Mouse (Mus musculus): ENCODE measurements around the gene Fndc3b. TPM values are rescaled to one million over a fixed set of nuclear protein-coding genes. Genes with fewer than 3 reads are reported as not detected.

Gene Fndc3b
- total and polyA plus RNA-seq, 3 experiments: 0.03 to 0.05 (median 0.04) TPM

DNA sequence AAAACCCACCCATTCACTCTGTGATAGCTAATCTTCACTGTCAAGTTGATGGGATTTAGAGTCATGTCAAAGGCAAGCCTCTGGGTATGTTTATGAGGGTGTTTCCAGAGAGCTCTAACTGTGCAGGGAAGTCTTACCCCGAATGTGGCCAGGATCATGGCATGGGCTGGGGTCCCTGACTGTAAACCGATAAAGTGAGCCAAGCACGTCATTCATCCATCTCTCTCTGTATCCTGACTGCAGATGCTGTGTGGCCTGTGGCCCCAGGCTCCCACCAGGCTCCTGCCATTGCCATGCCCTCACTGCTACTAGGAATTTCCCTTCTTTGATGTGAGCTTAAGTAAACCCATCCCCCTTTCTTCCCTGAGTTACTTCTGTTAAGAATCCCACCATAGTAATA lies 297.5 kb downstream of the Fndc3b start:
- Histone ChIP-seq H3K4me3 (replicated peaks in 1 of 3; ENCODE audit: low read depth in 2 of 3, low read length in 2 of 3, poor library complexity in 1 of 3) (no peak overlapping the region), H3K27ac (ENCODE audit: insufficient read depth, low read depth) (no peak overlapping the region), H3K4me1 (ENCODE audit: control insufficient read depth in 1 of 2, insufficient read depth in 2 of 2) (peaks cover 11 to 25% of the 10 kb centered on the region in 2 experiments), H3K9me3 (replicated peaks; ENCODE audit: low read length) (no peaks in the 10 kb centered on the region), H3K4me2 (ENCODE audit: insufficient read depth, low read depth, poor library complexity, severe bottlenecking) (no peak overlapping the region), H3K79me2 (replicated peaks; ENCODE audit: control insufficient read depth, extremely low read depth, insufficient read depth, poor library complexity, severe bottlenecking) (no peaks in the 10 kb centered on the region), H3K9ac (ENCODE audit: insufficient read depth, low read depth) (no peak overlapping the region), H3K27me3 (replicated peaks) (no peaks in the 10 kb centered on the region), H3K36me3 (replicated peaks in 1 of 2; ENCODE audit: control insufficient read depth in 1 of 2, insufficient read depth in 1 of 2, low read length in 1 of 2) (no peaks in the 10 kb centered on the region)
- TF ChIP-seq TBP (conservative IDR thresholded peaks at IDR 0.05; ENCODE audit: low read depth, low read length) (no peak), ZNF384 (IDR thresholded peaks at IDR 0.05; ENCODE audit: low read depth, low read length) (no peak), ZMIZ1 (IDR thresholded peaks at IDR 0.05; ENCODE audit: low read depth, low read length) (no peak)
- dilution Hi-C loops (cut with MboI; ENCODE audit: extremely low pct_ligation_motif_present, extremely low pct_unique_long_range_greater_than_20kb, low sequenced_read_pairs): no loop called here
- no peak for DNase-seq (ENCODE audit: extremely low read depth)
- in situ Hi-C loops (cut with MboI; ENCODE audit: low pct_ligation_motif_present, low pct_unique_long_range_greater_than_20kb, low sequenced_read_pairs): no loop called here

DNA sequence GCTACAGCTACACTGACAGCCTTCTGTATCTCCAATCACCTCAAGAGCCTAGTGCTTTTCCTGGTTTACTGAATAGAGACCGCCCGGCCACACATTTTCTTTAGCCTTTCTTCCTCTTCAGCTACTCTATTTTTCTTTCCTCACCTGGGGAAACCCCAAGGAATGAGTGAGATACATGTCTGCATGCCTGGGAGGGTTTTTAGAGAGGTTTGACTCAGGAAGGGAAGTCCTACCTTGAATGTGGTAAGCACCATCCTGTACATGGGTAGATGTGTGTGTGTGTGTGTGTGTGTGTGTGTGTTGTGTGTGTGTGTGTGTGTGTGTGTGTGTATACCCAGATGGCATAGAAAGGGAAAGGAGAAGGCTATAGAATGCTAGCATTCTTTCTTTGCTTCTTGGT lies 299.8 kb downstream of the Fndc3b start:
- no peaks in the 10 kb centered on the region for H3K36me3 ChIP-seq (replicated peaks in 1 of 2; ENCODE audit: control insufficient read depth in 1 of 2, insufficient read depth in 1 of 2, low read length in 1 of 2)
- H3K79me2 ChIP-seq (replicated peaks; ENCODE audit: control insufficient read depth, extremely low read depth, insufficient read depth, poor library complexity, severe bottlenecking): no peaks in the 10 kb centered on the region
- H3K9ac ChIP-seq (ENCODE audit: insufficient read depth, low read depth): no peak overlapping the region; the same call in 1 of the 2 replicates
- H3K27me3 ChIP-seq (replicated peaks): no peaks in the 10 kb centered on the region
- H3K9me3 ChIP-seq (replicated peaks; ENCODE audit: low read length): no peaks in the 10 kb centered on the region
- DNase-seq (ENCODE audit: extremely low read depth): peak; percentile 76
- TF ChIP-seq CHD2 (IDR thresholded peaks at IDR 0.05; ENCODE audit: low read length) (no peak), IRF4 (IDR thresholded peaks at IDR 0.05; ENCODE audit: low read depth, low read length) (peak; percentile 67; the same call in 1 of the 2 replicates), ETS1 (conservative IDR thresholded peaks at IDR 0.05; ENCODE audit: low read depth, low read length) (peak; percentile 43; the same call in 1 of the 2 replicates), ZC3H11A (IDR thresholded peaks at IDR 0.05; ENCODE audit: low read depth, low read length) (no peak), TCF12 (IDR thresholded peaks at IDR 0.05; ENCODE audit: low read depth, low read length) (peak; percentile 27; the same call in 1 of the 2 replicates), BHLHE40 (IDR thresholded peaks at IDR 0.05; ENCODE audit: low read depth, low read length) (peak; percentile 64), KAT2A (IDR thresholded peaks at IDR 0.05; ENCODE audit: insufficient replicate concordance, low read length) (no peak), EP300 (IDR thresholded peaks at IDR 0.05; ENCODE audit: low read length) (peak; percentile 57; the same call in 1 of the 2 replicates), MEF2A (IDR thresholded peaks at IDR 0.05; ENCODE audit: borderline replicate concordance, low read depth, low read length) (peak; percentile 50; the same call in 1 of the 2 replicates)
- dilution Hi-C loops (cut with MboI; ENCODE audit: extremely low pct_ligation_motif_present, extremely low pct_unique_long_range_greater_than_20kb, low sequenced_read_pairs): no loop called here
- H3K4me1 ChIP-seq (ENCODE audit: control insufficient read depth in 1 of 2, insufficient read depth in 2 of 2): peaks cover 13 to 37% of the 10 kb centered on the region in 2 experiments
- no peak overlapping the region for H3K4me3 ChIP-seq (replicated peaks in 1 of 3; ENCODE audit: low read depth in 2 of 3, low read length in 2 of 3, poor library complexity in 1 of 3)
- H3K4me2 ChIP-seq (ENCODE audit: insufficient read depth, low read depth, poor library complexity, severe bottlenecking): no peak overlapping the region
- in situ Hi-C loops (cut with MboI; ENCODE audit: low pct_ligation_motif_present, low pct_unique_long_range_greater_than_20kb, low sequenced_read_pairs): no loop called here
- 0 out of 2 replicates have a peak overlapping the region, but pooled peaks have one; percentile 31 for H3K27ac ChIP-seq (ENCODE audit: insufficient read depth, low read depth)

DNA sequence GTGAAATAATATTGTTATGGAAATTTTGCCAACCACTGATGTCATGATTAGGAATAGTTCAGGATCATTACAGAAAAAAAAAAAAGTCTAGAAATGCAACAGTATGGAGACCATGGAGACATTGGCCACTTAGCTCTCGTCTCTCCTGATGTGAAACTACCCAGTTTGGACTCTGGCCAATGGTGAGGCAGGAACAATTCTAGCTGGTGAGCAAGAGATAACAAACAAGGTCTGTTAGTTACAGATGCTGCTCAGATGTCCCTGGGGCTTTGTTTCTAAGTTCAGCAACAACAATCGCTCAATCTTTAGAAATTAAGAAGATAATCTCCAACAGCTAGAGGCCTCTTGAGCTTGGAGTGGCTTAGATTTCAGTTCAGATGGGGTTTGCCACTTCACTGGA lies 302.5 kb downstream of the Fndc3b start:
- H3K4me1 ChIP-seq (ENCODE audit: control insufficient read depth in 1 of 2, insufficient read depth in 2 of 2): peaks cover 13 to 35% of the 10 kb centered on the region in 2 experiments
- dilution Hi-C loops (cut with MboI; ENCODE audit: extremely low pct_ligation_motif_present, extremely low pct_unique_long_range_greater_than_20kb, low sequenced_read_pairs): no loop called here
- no peaks in the 10 kb centered on the region for H3K36me3 ChIP-seq (replicated peaks in 1 of 2; ENCODE audit: control insufficient read depth in 1 of 2, insufficient read depth in 1 of 2, low read length in 1 of 2)
- H3K27me3 ChIP-seq (replicated peaks): no peaks in the 10 kb centered on the region
- no peak overlapping the region for H3K4me3 ChIP-seq (replicated peaks in 1 of 3; ENCODE audit: low read depth in 2 of 3, low read length in 2 of 3, poor library complexity in 1 of 3)
- TF ChIP-seq JUN (IDR thresholded peaks at IDR 0.05; ENCODE audit: insufficient read depth, low read depth, low read length): no peak
- no peak overlapping the region for H3K4me2 ChIP-seq (ENCODE audit: insufficient read depth, low read depth, poor library complexity, severe bottlenecking)
- H3K9me3 ChIP-seq (replicated peaks; ENCODE audit: low read length): no peaks in the 10 kb centered on the region
- no peaks in the 10 kb centered on the region for H3K79me2 ChIP-seq (replicated peaks; ENCODE audit: control insufficient read depth, extremely low read depth, insufficient read depth, poor library complexity, severe bottlenecking)
- in situ Hi-C loops (cut with MboI; ENCODE audit: low pct_ligation_motif_present, low pct_unique_long_range_greater_than_20kb, low sequenced_read_pairs): no loop called here
- DNase-seq (ENCODE audit: extremely low read depth): no peak
- H3K27ac ChIP-seq (ENCODE audit: insufficient read depth, low read depth): no peak overlapping the region
- H3K9ac ChIP-seq (ENCODE audit: insufficient read depth, low read depth): no peak overlapping the region
